Mouse (Mus musculus) frontal cortex, postnatal 25 days (tissue): ENCODE results near the gene Foxq1.

Experiments used
- DNase-seq, 2 experiments: peaks; one replicate each; pipeline ENCODE4 v3.0.0; 2022; ENCODE audit warnings: low spot score in 2 of 2

Gene Foxq1

GRCm38 (mm10) chr13:31555834-31556233 lies at the start of gene Foxq1:
TSS of gene Foxq1 (plus strand) at chr13:31556134.
- no peak for DNase-seq

- no peak for DNase-seq
Observed at GRCm38 (mm10) chr13:31506494-31507167, 49.3 kb upstream of the Foxq1 start.

- no peak for DNase-seq
Observed at GRCm38 (mm10) chr13:31515261-31515660, 40.7 kb upstream of the Foxq1 start.

GRCm38 (mm10) chr13:31518411-31518886 lies 37.5 kb upstream of the Foxq1 start:
- DNase-seq, result no peak

- DNase-seq, result no peak
Observed at GRCm38 (mm10) chr13:31518971-31519370, 37.0 kb upstream of the Foxq1 start.

- DNase-seq, result no peak
Observed at GRCm38 (mm10) chr13:31524976-31525375, 31.0 kb upstream of the Foxq1 start.

GRCm38 (mm10) chr13:31531186-31531585 lies 24.7 kb upstream of the Foxq1 start:
- DNase-seq, result no peak

GRCm38 (mm10) chr13:31531651-31532061 lies 24.3 kb upstream of the Foxq1 start:
- no peak for DNase-seq

- DNase-seq, result no peak
Observed at GRCm38 (mm10) chr13:31534726-31535125, 21.2 kb upstream of the Foxq1 start.

- DNase-seq, result no peak
Observed at GRCm38 (mm10) chr13:31543021-31543420, 12.9 kb upstream of the Foxq1 start.

- no peak for DNase-seq
Observed at GRCm38 (mm10) chr13:31546784-31547183, 9.2 kb upstream of the Foxq1 start.

- no peak for DNase-seq
Observed at GRCm38 (mm10) chr13:31547204-31547603, 8.7 kb upstream of the Foxq1 start.

GRCm38 (mm10) chr13:31547610-31548009 lies 8.3 kb upstream of the Foxq1 start:
- DNase-seq, result no peak

GRCm38 (mm10) chr13:31556964-31557767 lies 1.2 kb downstream of the Foxq1 start:
- DNase-seq, result no peak

- no peak for DNase-seq
Observed at GRCm38 (mm10) chr13:31557768-31558520, 2.0 kb downstream of the Foxq1 start.

- DNase-seq, result no peak
Observed at GRCm38 (mm10) chr13:31558521-31559418, 2.8 kb downstream of the Foxq1 start, which contains the start of gene A530084C06Rik. TSS of gene A530084C06Rik (minus strand) at chr13:31559333.

- no peak for DNase-seq
Observed at GRCm38 (mm10) chr13:31559419-31560144, 3.6 kb downstream of the Foxq1 start.

GRCm38 (mm10) chr13:31564394-31564793 lies 8.5 kb downstream of the Foxq1 start:
- DNase-seq, result no peak

- no peak for DNase-seq
Observed at GRCm38 (mm10) chr13:31567099-31567498, 11.2 kb downstream of the Foxq1 start.

GRCm38 (mm10) chr13:31567617-31568294 lies 11.8 kb downstream of the Foxq1 start:
- DNase-seq, result no peak
